Mouse (Mus musculus) bone marrow, adult 2 months (tissue): ENCODE results near the gene Muc5ac.

Experiments
- CTCF ChIP-seq: fragments of 200-500 bp; IDR thresholded peaks from 2 replicates; pipeline ENCODE4 v1.5.1; 2011; ENCODE audit warnings: low read length, control low read depth; ENCODE audit not compliant: control insufficient read depth, insufficient read depth
- POLR2A ChIP-seq: fragments of 200-500 bp; IDR thresholded peaks from 2 replicates; pipeline ENCODE4 v1.6.1; 2011; ENCODE audit warnings: low read depth, mild to moderate bottlenecking, control low read depth, low read length, borderline replicate concordance; ENCODE audit not compliant: control insufficient read depth

DNA sequence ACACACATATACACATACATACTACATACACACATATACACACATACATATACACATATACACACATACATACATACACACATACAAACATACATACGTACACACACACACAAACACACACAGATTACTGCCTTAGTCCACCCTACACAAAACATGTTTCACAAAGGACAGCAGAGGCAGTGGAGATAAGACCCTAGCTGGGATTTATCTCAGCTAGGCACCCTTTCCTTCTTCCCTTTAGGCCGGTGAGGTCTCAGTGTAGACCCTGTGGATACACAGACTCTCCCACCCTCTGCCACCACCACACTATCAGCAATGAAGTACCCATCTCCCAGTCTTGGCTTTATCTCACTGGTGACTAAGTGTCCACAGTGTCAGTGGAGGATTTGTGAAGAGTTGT is 13.9 kb upstream of the Muc5ac start:
- TF ChIP-seq CTCF (no peak), POLR2A (no peak)
